Mouse (Mus musculus): ENCODE results near the gene Ahnak2.
"Not testable (repeated sequence)": the region's sequence is repeated elsewhere in the genome, so short reads cannot be mapped to it uniquely, and the experiment has no call there.

Gene Ahnak2

GRCm38 (mm10) chr12:112801864-112802846 lies at the start of gene Ahnak2:
TSS of gene Ahnak2 (minus strand) at chr12:112802657.
- ChIA-PET CTCF (interaction anchor here in 3 of 4 experiments (0.5 to 2.1 kb wide), 7 partner anchors 12 to 313 kb away, joined by 3 to 8 read pairs (median 3); partner anchors contain the start of gene Cdca4 (in 1 of the 3)), POLR2A (interaction anchor here in 3 of 4 experiments (0.8 to 31.6 kb wide), 10 partner anchors 8 to 96 kb away, joined by 3 to 488 read pairs (median 6); partner anchors contain the start of gene Cdca4 (in 2 of the 3))

GRCm38 (mm10) chr12:112851116-112851515 lies 48.7 kb upstream of the Ahnak2 start:
- ChIA-PET CTCF (interaction anchor here in 2 of 4 experiments (0.6 to 1.9 kb wide), 5 partner anchors 10 to 193 kb away, joined by 3 to 5 read pairs (median 3); no protein-coding TSS in a partner anchor), POLR2A (interaction anchor here in 3 of 4 experiments (0.6 to 3.1 kb wide), 17 partner anchors 10 to 1271 kb away, joined by 3 to 15 read pairs (median 3); partner anchors contain the start of genes Cdca4 (in 1 of the 3) and Clba1 (in 1 of the 3))

GRCm38 (mm10) chr12:112850344-112850743 lies 47.9 kb upstream of the Ahnak2 start:
- CTCF ChIA-PET = interaction anchor here in 3 of 4 experiments (0.6 to 1.6 kb wide), 4 partner anchors 9 to 126 kb away, joined by 3 to 5 read pairs (median 4); partner anchors contain the start of gene Btbd6 (in 1 of the 3)
- POLR2A ChIA-PET = interaction anchor here in 2 of 4 experiments (0.6 to 3.1 kb wide), 13 partner anchors 10 to 1272 kb away, joined by 3 to 15 read pairs (median 3); partner anchors contain the start of gene Cdca4 (in 2 of the 2)

GRCm38 (mm10) chr12:112849235-112850022 lies 47.0 kb upstream of the Ahnak2 start:
- ChIA-PET POLR2A (interaction anchor here in 2 of 4 experiments (0.6 to 3.1 kb wide), 4 partner anchors 24 to 116 kb away, joined by 3 to 15 read pairs (median 3); no protein-coding TSS in a partner anchor), CTCF (interaction anchor here (0.6 to 1.1 kb wide), 7 partner anchors 26 to 137 kb away, joined by 3 to 6 read pairs (median 4); partner anchors contain the start of gene Ahnak2 (in 1 of the 4))

GRCm38 (mm10) chr12:112847880-112848279 lies 45.4 kb upstream of the Ahnak2 start:
- POLR2A ChIA-PET = interaction anchor here in 1 of 4 experiments (1.1 kb wide), 1 partner anchor 128 kb away, joined by 3 read pairs; the partner anchor contains the start of gene Btbd6

GRCm38 (mm10) chr12:112843803-112844202 lies 41.3 kb upstream of the Ahnak2 start:
- CTCF ChIA-PET = interaction anchor here (0.6 to 2.1 kb wide), 73 partner anchors 8 to 1934 kb away, joined by 3 to 31 read pairs (median 4); partner anchors contain the start of genes Clba1 (in 4 of the 4), Cdca4 (in 2 of the 4), Crip1 (in 1 of the 4) and Mta1 (in 1 of the 4)
- POLR2A ChIA-PET = interaction anchor here (0.6 to 1.7 kb wide), 9 partner anchors 11 to 122 kb away, joined by 3 to 5 read pairs (median 4); partner anchors contain the start of gene Cdca4 (in 1 of the 4)

More at GRCm38 (mm10) chr12:112847880-112848279, 45.4 kb upstream of the Ahnak2 start:
- CTCF ChIA-PET = interaction anchor here in 1 of 4 experiments (0.8 kb wide), 1 partner anchor 153 kb away, joined by 5 read pairs; the partner anchor contains the start of gene Brf1

- POLR2A ChIA-PET = not testable (repeated sequence)
- CTCF ChIA-PET = interaction anchor here in 1 of 4 experiments (1.2 to 2.1 kb wide), 2 partner anchors 95 to 99 kb away, joined by 5 to 31 read pairs; no protein-coding TSS in a partner anchor
These were observed 39.7 kb upstream of the Ahnak2 start for GRCm38 (mm10) chr12:112842128-112842527.

- CTCF ChIA-PET = interaction anchor here (0.6 to 2.0 kb wide), 22 partner anchors 10 to 137 kb away, joined by 3 to 15 read pairs (median 5); partner anchors contain the start of genes Clba1 (in 2 of the 4) and Pld4 (in 1 of the 4)
- POLR2A ChIA-PET = interaction anchor here (0.6 to 1.8 kb wide), 15 partner anchors 10 to 94 kb away, joined by 3 to 13 read pairs (median 5); partner anchors contain the start of gene Cdca4 (in 3 of the 4)
These were observed 39.0 kb upstream of the Ahnak2 start for GRCm38 (mm10) chr12:112841338-112841892.

- ChIA-PET POLR2A (interaction anchor here (0.5 to 1.8 kb wide), 19 partner anchors 9 to 169 kb away, joined by 3 to 13 read pairs (median 4); partner anchors contain the start of genes Cdca4 (in 3 of the 4) and Clba1 (in 1 of the 4)), CTCF (interaction anchor here (0.6 to 2.0 kb wide), 20 partner anchors 9 to 138 kb away, joined by 3 to 15 read pairs (median 4); partner anchors contain the start of genes Clba1 (in 2 of the 4), Ahnak2 (in 1 of the 4) and Pld4 (in 1 of the 4))
These were observed 38.0 kb upstream of the Ahnak2 start for GRCm38 (mm10) chr12:112840209-112841086.

- POLR2A ChIA-PET = interaction anchor here in 1 of 4 experiments (2.0 to 17.3 kb wide), 2 partner anchors 29 to 92 kb away, joined by 5 to 488 read pairs; partner anchors contain the start of genes Ahnak2 and Clba1
- CTCF ChIA-PET = interaction anchor here in 1 of 4 experiments (0.8 kb wide), 1 partner anchor 88 kb away, joined by 6 read pairs; no protein-coding TSS in a partner anchor
These were observed 32.6 kb upstream of the Ahnak2 start for GRCm38 (mm10) chr12:112835046-112835445.

GRCm38 (mm10) chr12:112833527-112833926 lies 31.1 kb upstream of the Ahnak2 start:
- POLR2A ChIA-PET = interaction anchor here in 1 of 4 experiments (17.3 kb wide), 1 partner anchor 27 kb away, joined by 488 read pairs; the partner anchor contains the start of genes Ahnak2 and Clba1
- CTCF ChIA-PET = interaction anchor here in 1 of 4 experiments (1.1 kb wide), 1 partner anchor 10 kb away, joined by 3 read pairs; no protein-coding TSS in a partner anchor

- POLR2A ChIA-PET = interaction anchor here in 3 of 4 experiments (0.6 to 17.3 kb wide), 8 partner anchors 8 to 26 kb away, joined by 3 to 488 read pairs (median 3); partner anchors contain the start of genes Ahnak2 (in 1 of the 3) and Clba1 (in 1 of the 3)
- CTCF ChIA-PET = interaction anchor here in 2 of 4 experiments (0.6 to 1.6 kb wide), 5 partner anchors 8 to 37 kb away, joined by 5 to 7 read pairs (median 6); partner anchors contain the start of gene Clba1 (in 1 of the 2)
These were observed 30.0 kb upstream of the Ahnak2 start for GRCm38 (mm10) chr12:112832411-112832810.

GRCm38 (mm10) chr12:112830570-112830969 lies 28.1 kb upstream of the Ahnak2 start:
- POLR2A ChIA-PET = interaction anchor here in 3 of 4 experiments (0.7 to 17.3 kb wide), 10 partner anchors 10 to 390 kb away, joined by 3 to 488 read pairs (median 7); partner anchors contain the start of genes Clba1 (in 2 of the 3), Ahnak2 (in 1 of the 3) and Tex22 (in 1 of the 3)
- CTCF ChIA-PET = interaction anchor here in 3 of 4 experiments (0.5 to 0.9 kb wide), 4 partner anchors 10 to 174 kb away, joined by 3 to 12 read pairs (median 4); no protein-coding TSS in a partner anchor

- ChIA-PET CTCF (interaction anchor here in 2 of 4 experiments (0.5 to 0.9 kb wide), 3 partner anchors 11 to 175 kb away, joined by 3 to 12 read pairs (median 4); no protein-coding TSS in a partner anchor), POLR2A (interaction anchor here in 3 of 4 experiments (0.7 to 17.3 kb wide), 13 partner anchors 10 to 390 kb away, joined by 3 to 488 read pairs (median 6); partner anchors contain the start of genes Clba1 (in 2 of the 3), Ahnak2 (in 1 of the 3), Cep170b (in 1 of the 3) and Tex22 (in 1 of the 3))
These were observed 27.7 kb upstream of the Ahnak2 start for GRCm38 (mm10) chr12:112830141-112830540.

Measured in embryonic stem cell, embryonic (primary cell).